Mouse (Mus musculus) thymus, postnatal 0 days (tissue): ENCODE measurements around the gene Gpr165. TPM values are rescaled to one million over a fixed set of nuclear protein-coding genes. Genes with fewer than 3 reads are reported as not detected.

Experiments used
- DNase-seq: peaks from one replicate; pipeline ENCODE4 v3.0.0-alpha.2; 2015; ENCODE audit warnings: low spot score
- polyA plus RNA-seq: library from polyadenylated mRNA; unstranded; fragments of >200 nt; fragmentation: Nextera tagmentation; extraction: Ambion mirVana; gene quantifications from 2 replicates; pipeline ENCODE4 v1.2.1, GENCODE M21; 2015

Gpr165 gene
- polyA plus RNA-seq, result 0.05 TPM in 1 of 2 replicates, not detected in the other

- no peak for DNase-seq
Observed at GRCm38 (mm10) chrX:96712907-96713774, at the start of gene Gpr165. Gpr165 (plus strand) TSS chrX:96713441.

GRCm38 (mm10) chrX:96674871-96675270 lies 38.4 kb upstream of the Gpr165 start:
- no peak for DNase-seq
